Mouse (Mus musculus): ENCODE measurements around the gene Egfl7. TPM values are rescaled to one million over a fixed set of nuclear protein-coding genes. Genes with fewer than 3 reads are reported as not detected.

Egfl7 gene
- polyA plus RNA-seq, 1 experiment = 37.7 TPM

DNA sequence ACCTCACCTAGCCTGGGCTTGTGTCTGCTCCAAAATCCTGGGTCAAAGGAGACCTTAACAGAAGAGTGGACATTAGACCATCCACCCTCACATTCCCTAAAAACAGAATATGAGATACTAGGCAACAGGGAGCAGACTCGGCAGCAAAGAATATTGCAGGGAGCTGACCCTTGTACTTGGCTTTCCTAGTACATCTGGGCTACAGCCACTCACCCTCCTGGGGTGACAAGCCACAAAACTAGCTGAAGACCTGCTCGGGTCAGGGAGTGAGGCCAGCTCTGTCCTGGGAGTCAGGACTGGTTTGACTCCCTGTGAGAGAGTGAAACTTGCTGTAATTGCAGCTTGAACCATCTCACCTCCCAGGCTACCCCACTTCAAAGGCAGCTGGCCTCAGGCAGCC is 40.3 kb upstream of the Egfl7 start:
- no peak overlapping the region for H3K9ac ChIP-seq (ENCODE audit: low read depth, poor library complexity, severe bottlenecking)
- H3K36me3 ChIP-seq (ENCODE audit: control insufficient read depth, insufficient read depth, low read length, poor library complexity, severe bottlenecking) = no peaks in the 10 kb centered on the region
- H3K27ac ChIP-seq (ENCODE audit: insufficient read depth, low read length) = no peak overlapping the region
- H3K4me3 ChIP-seq (ENCODE audit: low read depth, low read length) = no peak overlapping the region
- H3K9me3 ChIP-seq (replicated peaks; ENCODE audit: control insufficient read depth, insufficient read depth, low read length, poor library complexity, severe bottlenecking) = no peaks in the 10 kb centered on the region
- H3K4me1 ChIP-seq (ENCODE audit: control insufficient read depth, insufficient read depth, low read length) = peaks cover 8% of the 10 kb centered on the region
- TF ChIP-seq POLR2A (IDR thresholded peaks at IDR 0.05; ENCODE audit: insufficient read depth, low read length) = no peak
- TF ChIP-seq CTCF (IDR thresholded peaks at IDR 0.05; ENCODE audit: low read depth, low read length) = no peak
- no peak for TF ChIP-seq EP300 (IDR thresholded peaks at IDR 0.05; ENCODE audit: insufficient read depth, low read depth, low read length)
- no peaks in the 10 kb centered on the region for H3K27me3 ChIP-seq (ENCODE audit: control insufficient read depth, insufficient read depth, low read length, poor library complexity, severe bottlenecking)

DNA sequence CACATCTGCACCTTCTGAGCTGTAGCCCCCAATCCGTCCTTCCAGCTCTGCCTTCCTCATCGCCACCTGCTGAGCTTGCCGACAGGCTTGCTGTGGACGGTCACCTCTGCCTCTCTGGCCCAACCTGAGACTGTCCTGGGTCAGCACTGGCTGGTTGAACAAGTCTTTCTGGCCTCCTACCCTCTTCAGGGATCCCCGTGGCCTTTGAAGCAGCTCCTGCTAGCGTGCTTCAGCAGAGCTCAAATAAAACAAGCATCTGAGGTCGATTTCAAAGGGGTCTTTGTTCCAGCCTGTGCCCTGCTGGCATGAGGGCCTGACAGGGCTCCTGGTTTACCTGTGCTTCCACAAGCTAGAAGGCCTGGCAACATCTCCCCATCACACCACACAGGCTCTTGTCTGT is 39.1 kb upstream of the Egfl7 start:
- H3K27me3 ChIP-seq (ENCODE audit: control insufficient read depth, insufficient read depth, low read length, poor library complexity, severe bottlenecking) = no peaks in the 10 kb centered on the region
- no peak for TF ChIP-seq EP300 (IDR thresholded peaks at IDR 0.05; ENCODE audit: insufficient read depth, low read depth, low read length)
- no peak for TF ChIP-seq POLR2A (IDR thresholded peaks at IDR 0.05; ENCODE audit: insufficient read depth, low read length)
- H3K9ac ChIP-seq (ENCODE audit: low read depth, poor library complexity, severe bottlenecking) = no peak overlapping the region
- no peaks in the 10 kb centered on the region for H3K36me3 ChIP-seq (ENCODE audit: control insufficient read depth, insufficient read depth, low read length, poor library complexity, severe bottlenecking)
- no peaks in the 10 kb centered on the region for H3K9me3 ChIP-seq (replicated peaks; ENCODE audit: control insufficient read depth, insufficient read depth, low read length, poor library complexity, severe bottlenecking)
- peaks cover 4% of the 10 kb centered on the region for H3K4me1 ChIP-seq (ENCODE audit: control insufficient read depth, insufficient read depth, low read length)
- no peak overlapping the region for H3K27ac ChIP-seq (ENCODE audit: insufficient read depth, low read length)
- H3K4me3 ChIP-seq (ENCODE audit: low read depth, low read length) = no peak overlapping the region

DNA sequence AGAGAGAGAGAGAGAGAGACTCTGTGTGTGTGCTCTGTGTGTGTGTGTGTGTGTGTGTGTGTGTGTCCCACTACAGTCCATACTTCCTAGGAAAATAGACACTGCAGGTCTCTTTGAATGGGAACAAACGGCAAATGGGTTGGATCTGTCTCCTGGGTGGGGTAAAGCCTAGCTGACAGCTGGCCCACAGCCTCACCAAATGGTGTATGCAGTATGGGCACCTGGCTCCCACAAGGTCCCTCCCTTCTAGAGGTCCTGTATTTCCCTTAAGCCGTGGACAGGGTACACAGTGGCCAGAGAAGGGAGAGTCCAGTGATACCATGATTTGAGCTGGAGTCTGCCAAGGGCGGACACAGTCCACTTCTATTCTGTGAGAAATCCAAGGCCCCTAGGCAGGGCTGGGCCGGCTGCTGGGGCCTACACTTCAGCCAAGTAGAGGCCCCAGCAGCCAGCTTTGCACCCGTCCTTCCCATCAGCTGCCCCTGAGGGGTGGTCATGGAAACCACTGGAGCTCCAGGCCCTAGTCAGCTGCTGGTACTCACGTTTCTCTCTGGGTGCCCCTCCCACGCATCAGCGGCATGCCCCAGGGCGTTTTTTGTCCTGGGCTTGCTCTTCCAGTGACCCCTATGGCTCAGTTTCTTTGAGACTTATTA is 38.4 kb upstream of the Egfl7 start:
- H3K27ac ChIP-seq (ENCODE audit: insufficient read depth, low read length) = no peak overlapping the region
- no peaks in the 10 kb centered on the region for H3K27me3 ChIP-seq (ENCODE audit: control insufficient read depth, insufficient read depth, low read length, poor library complexity, severe bottlenecking)
- no peaks in the 10 kb centered on the region for H3K4me1 ChIP-seq (ENCODE audit: control insufficient read depth, insufficient read depth, low read length)
- H3K9me3 ChIP-seq (replicated peaks; ENCODE audit: control insufficient read depth, insufficient read depth, low read length, poor library complexity, severe bottlenecking) = no peaks in the 10 kb centered on the region
- TF ChIP-seq EP300 (IDR thresholded peaks at IDR 0.05; ENCODE audit: insufficient read depth, low read depth, low read length) (0 out of 2 replicates have a peak, but pooled peaks have one; percentile 24), POLR2A (IDR thresholded peaks at IDR 0.05; ENCODE audit: insufficient read depth, low read length) (no peak), CTCF (IDR thresholded peaks at IDR 0.05; ENCODE audit: low read depth, low read length) (no peak)
- H3K36me3 ChIP-seq (ENCODE audit: control insufficient read depth, insufficient read depth, low read length, poor library complexity, severe bottlenecking) = no peaks in the 10 kb centered on the region
- H3K9ac ChIP-seq (ENCODE audit: low read depth, poor library complexity, severe bottlenecking) = no peak overlapping the region
- no peak overlapping the region for H3K4me3 ChIP-seq (ENCODE audit: low read depth, low read length)

DNA sequence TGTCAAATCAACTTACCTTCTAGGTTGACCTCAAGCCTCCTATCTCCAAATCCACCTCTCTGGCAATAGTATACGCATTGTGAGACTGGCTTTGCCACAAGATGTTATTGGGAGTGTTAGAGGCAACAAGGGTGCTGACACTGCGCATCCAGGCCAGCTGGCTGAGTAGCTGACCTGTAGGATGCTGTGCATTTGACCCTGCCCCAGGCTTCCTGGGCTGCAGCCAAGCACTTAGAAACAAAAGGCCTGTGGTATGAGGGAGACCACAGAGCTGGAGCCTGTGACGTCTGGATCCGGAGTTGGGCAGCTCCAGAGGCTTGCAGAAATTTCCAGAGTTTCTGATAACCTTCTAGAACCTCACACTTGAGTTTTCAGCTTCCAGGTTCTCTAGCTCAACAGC is 36.7 kb upstream of the Egfl7 start:
- no peak overlapping the region for H3K9ac ChIP-seq (ENCODE audit: low read depth, poor library complexity, severe bottlenecking)
- no peak overlapping the region for H3K4me3 ChIP-seq (ENCODE audit: low read depth, low read length)
- H3K27me3 ChIP-seq (ENCODE audit: control insufficient read depth, insufficient read depth, low read length, poor library complexity, severe bottlenecking) = no peaks in the 10 kb centered on the region
- H3K27ac ChIP-seq (ENCODE audit: insufficient read depth, low read length) = no peak overlapping the region
- no peaks in the 10 kb centered on the region for H3K36me3 ChIP-seq (ENCODE audit: control insufficient read depth, insufficient read depth, low read length, poor library complexity, severe bottlenecking)
- H3K4me1 ChIP-seq (ENCODE audit: control insufficient read depth, insufficient read depth, low read length) = no peaks in the 10 kb centered on the region
- no peak for TF ChIP-seq POLR2A (IDR thresholded peaks at IDR 0.05; ENCODE audit: insufficient read depth, low read length)
- no peak for TF ChIP-seq EP300 (IDR thresholded peaks at IDR 0.05; ENCODE audit: insufficient read depth, low read depth, low read length)
- no peak for TF ChIP-seq CTCF (IDR thresholded peaks at IDR 0.05; ENCODE audit: low read depth, low read length)
- H3K9me3 ChIP-seq (replicated peaks; ENCODE audit: control insufficient read depth, insufficient read depth, low read length, poor library complexity, severe bottlenecking) = no peaks in the 10 kb centered on the region

DNA sequence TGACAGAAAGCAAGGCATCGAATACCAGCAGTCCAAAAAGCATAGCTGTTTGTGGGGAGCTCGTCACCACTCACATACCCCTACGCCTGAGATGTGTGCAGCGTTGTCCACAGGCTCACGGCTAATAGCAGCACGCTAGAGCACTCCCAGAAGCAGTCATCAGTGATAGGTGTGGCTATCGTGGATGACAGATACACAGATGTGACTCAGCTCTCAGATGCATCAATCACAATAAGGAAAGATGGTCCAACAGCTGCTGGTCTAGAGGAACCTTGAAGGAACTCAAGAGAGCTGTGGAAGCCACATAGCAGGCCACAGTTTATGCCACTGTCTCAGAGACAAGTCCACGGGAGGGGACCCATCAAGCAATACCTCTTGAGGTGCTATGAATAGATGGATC is 36.0 kb upstream of the Egfl7 start:
- Histone ChIP-seq H3K4me3 (ENCODE audit: low read depth, low read length) (no peak overlapping the region), H3K36me3 (ENCODE audit: control insufficient read depth, insufficient read depth, low read length, poor library complexity, severe bottlenecking) (no peaks in the 10 kb centered on the region), H3K27me3 (ENCODE audit: control insufficient read depth, insufficient read depth, low read length, poor library complexity, severe bottlenecking) (no peaks in the 10 kb centered on the region), H3K9me3 (replicated peaks; ENCODE audit: control insufficient read depth, insufficient read depth, low read length, poor library complexity, severe bottlenecking) (no peaks in the 10 kb centered on the region), H3K4me1 (ENCODE audit: control insufficient read depth, insufficient read depth, low read length) (no peaks in the 10 kb centered on the region), H3K27ac (ENCODE audit: insufficient read depth, low read length) (no peak overlapping the region), H3K9ac (ENCODE audit: low read depth, poor library complexity, severe bottlenecking) (no peak overlapping the region)
- TF ChIP-seq POLR2A (IDR thresholded peaks at IDR 0.05; ENCODE audit: insufficient read depth, low read length) (no peak), CTCF (IDR thresholded peaks at IDR 0.05; ENCODE audit: low read depth, low read length) (no peak), EP300 (IDR thresholded peaks at IDR 0.05; ENCODE audit: insufficient read depth, low read depth, low read length) (no peak)

DNA sequence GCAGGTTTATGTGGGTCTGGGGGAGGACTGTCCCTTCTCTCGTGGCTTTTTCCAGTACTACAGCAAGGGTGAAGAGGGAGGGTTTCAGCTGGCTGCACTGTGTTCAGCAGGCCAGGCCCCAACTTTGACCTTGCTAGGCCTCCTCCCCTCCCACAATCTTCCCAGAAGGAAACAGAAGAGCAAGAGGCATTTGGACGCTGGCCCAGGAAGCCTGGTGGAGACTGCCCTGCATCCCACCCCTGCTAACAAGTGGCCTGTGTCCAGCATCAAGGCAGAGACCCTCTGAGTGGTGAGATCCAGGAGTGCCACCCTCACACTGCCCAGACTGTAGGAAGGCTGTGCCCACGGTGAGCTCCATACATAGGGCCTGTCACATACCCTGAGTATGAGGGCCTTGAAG is 35.5 kb upstream of the Egfl7 start:
- Histone ChIP-seq H3K27ac (ENCODE audit: insufficient read depth, low read length) (no peak overlapping the region), H3K9ac (ENCODE audit: low read depth, poor library complexity, severe bottlenecking) (no peak overlapping the region), H3K4me3 (ENCODE audit: low read depth, low read length) (no peak overlapping the region), H3K27me3 (ENCODE audit: control insufficient read depth, insufficient read depth, low read length, poor library complexity, severe bottlenecking) (no peaks in the 10 kb centered on the region), H3K36me3 (ENCODE audit: control insufficient read depth, insufficient read depth, low read length, poor library complexity, severe bottlenecking) (no peaks in the 10 kb centered on the region), H3K9me3 (replicated peaks; ENCODE audit: control insufficient read depth, insufficient read depth, low read length, poor library complexity, severe bottlenecking) (no peaks in the 10 kb centered on the region), H3K4me1 (ENCODE audit: control insufficient read depth, insufficient read depth, low read length) (no peaks in the 10 kb centered on the region)
- TF ChIP-seq POLR2A (IDR thresholded peaks at IDR 0.05; ENCODE audit: insufficient read depth, low read length) = no peak
- TF ChIP-seq CTCF (IDR thresholded peaks at IDR 0.05; ENCODE audit: low read depth, low read length) = no peak
- no peak for TF ChIP-seq EP300 (IDR thresholded peaks at IDR 0.05; ENCODE audit: insufficient read depth, low read depth, low read length)

Data from ES-Bruce4 (cell line).